Mouse (Mus musculus): ENCODE data around the gene Fbxo30.
"Not testable (repeated sequence)": the region's sequence is repeated elsewhere in the genome, so short reads cannot be mapped to it uniquely, and the experiment has no call there.

GRCm38 (mm10) chr10:11253581-11253980 is 27.5 kb upstream of the Fbxo30 start:
- not testable (repeated sequence) for TF ChIP-seq POLR2A (IDR thresholded peaks at IDR 0.05; ENCODE audit: borderline replicate concordance, insufficient read depth, low read length); CTCF (IDR thresholded peaks at IDR 0.05; ENCODE audit: borderline replicate concordance, insufficient read depth, low read depth, low read length)

Measured in cerebellum, adult 2 months (tissue).